Mouse (Mus musculus) gastrocnemius, adult 18-20 months (tissue): ENCODE data around the gene Gm10638. TPM values are rescaled to one million over a fixed set of nuclear protein-coding genes. Genes with fewer than 3 reads are reported as not detected.

Experiments used
- DNase-seq: peaks from one replicate; pipeline ENCODE4 v3.0.0; 2021; ENCODE audit warnings: low spot score
- total RNA-seq, 2 experiments: library from RNA; stranded (reverse); gene quantifications; 2 replicates each; pipeline ENCODE4 v1.2.3; 2021

Gene Gm10638
- total RNA-seq, 2 experiments from 2014 or later, result 4.6 to 9.7 TPM

GRCm38 (mm10) chr8:86786498-86786897 is 41.0 kb downstream of the Gm10638 start:
- DNase-seq, result no peak

- peak; percentile 56 for DNase-seq
Measured at GRCm38 (mm10) chr8:86787891-86788420, 42.5 kb downstream of the Gm10638 start.

- no peak for DNase-seq
Measured at GRCm38 (mm10) chr8:86789576-86789975, 44.1 kb downstream of the Gm10638 start.

GRCm38 (mm10) chr8:86791542-86791941 is 46.0 kb downstream of the Gm10638 start:
- DNase-seq, result no peak

- no peak for DNase-seq
Measured at GRCm38 (mm10) chr8:86794716-86795115, 49.2 kb downstream of the Gm10638 start.

Other genes starting within 250 kb of the Gm10638 start
- not detected for gene Abcc12, start 165.0 kb upstream of the Gm10638 start, total RNA-seq
- 10 to 100 TPM; 61.9 to 70.3 TPM for gene Lonp2, start 121.7 kb upstream of the Gm10638 start, total RNA-seq
- 10 to 100 TPM; 14.7 to 15.4 TPM for gene Siah1a, start 235 bp downstream of the Gm10638 start, total RNA-seq
- gene N4bp1, start 139.6 kb downstream of the Gm10638 start, total RNA-seq, result 10 to 100 TPM; 16.4 to 18.2 TPM